Mouse (Mus musculus) right cerebral cortex, postnatal 14 days (tissue): Measurements from ENCODE around the gene Hopx.

Experiments used
- DNase-seq: peaks from one replicate; pipeline ENCODE4 v3.0.0; 2022

Gene Hopx

DNA sequence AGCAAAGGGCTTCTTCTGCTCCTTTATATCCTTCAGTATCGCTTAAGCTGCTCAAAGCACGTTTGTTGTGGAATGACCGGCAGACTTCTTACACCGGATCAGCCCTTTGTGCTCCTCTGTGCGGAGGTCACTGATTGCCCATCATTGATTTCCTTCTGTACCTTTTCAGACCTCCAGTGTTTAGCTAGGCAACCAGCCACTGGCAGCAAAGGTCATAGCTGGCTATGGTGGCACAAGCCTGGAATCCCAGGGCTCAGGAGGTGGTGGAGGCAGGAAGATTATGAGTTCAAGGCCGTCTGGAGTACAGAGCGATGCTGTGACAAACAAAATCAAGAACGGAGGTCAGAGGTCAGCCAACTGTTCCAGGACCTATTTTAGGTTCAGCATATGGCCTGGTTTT lies 17.0 kb upstream of the Hopx start:
- no peak for DNase-seq

DNA sequence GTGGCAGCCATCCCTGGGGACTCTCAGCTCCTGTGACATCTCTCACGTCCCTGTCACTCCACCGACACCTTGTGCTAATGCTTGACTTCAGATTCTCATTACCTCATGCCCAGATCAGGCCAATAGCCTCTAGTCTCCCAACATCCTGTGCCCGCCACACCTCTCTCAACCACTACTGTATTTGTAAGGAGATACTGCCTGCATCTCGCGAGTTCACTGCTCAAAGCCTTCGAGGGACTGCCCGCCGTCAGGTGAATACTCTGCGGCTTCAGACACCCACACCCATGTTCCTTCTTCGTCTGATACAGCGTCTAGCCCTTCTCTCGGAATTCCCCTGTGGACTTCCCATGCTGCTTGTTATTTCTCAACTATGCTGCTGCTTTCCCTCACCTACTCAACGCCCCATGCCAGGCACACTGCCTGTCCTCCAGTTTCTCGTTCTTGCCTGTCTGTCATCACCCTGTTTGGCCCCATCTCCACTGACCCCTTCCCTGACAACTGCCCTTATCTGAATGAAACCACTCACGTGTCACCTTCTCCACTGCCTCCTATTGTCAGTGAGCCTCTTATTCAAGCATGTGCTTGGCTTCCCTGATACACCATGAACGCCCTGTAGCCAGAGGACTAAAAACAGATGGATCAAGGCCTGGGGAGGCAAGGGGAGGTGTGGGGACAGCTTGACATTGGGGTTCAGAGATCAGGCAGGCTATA lies 15.5 kb upstream of the Hopx start:
- no peak for DNase-seq

DNA sequence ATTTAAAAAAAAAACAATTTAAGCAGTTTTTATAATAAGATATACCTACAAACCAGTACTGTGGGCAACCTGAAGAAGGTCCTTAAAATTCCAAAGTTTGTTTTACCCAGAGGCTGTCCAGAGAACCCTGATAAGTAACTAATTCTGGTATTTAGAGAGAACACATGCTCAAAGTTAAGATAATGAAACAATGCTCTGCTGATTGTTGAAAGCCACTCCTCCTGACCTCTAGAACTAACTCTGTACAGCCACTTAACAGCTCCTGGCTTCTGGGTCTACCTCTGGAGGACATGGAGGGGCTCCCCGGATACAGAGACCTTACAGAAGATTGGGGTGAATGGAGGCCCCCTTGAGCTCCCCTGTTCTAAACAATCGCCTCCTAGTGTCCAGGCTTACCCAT lies 15.0 kb upstream of the Hopx start:
- DNase-seq, result no peak

DNA sequence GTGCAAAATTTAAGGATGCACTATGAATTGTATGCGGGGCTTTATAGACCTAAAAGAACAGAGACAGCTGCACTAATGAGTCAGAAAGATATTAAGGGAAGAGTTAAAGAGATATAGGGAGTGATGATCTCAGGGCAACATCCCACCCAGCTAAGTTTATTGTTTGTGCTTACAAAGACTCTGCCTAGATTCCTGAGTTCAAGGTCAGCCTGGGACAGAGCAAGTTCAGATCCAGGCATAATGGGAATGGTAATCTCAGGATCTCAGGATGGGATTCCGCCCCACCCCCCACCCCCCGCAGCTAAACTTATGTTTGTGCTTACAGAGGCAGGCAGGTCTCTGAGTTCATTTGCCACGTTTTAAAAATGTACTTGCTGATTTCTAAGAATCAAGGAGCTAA lies 13.9 kb upstream of the Hopx start:
- DNase-seq, result no peak

DNA sequence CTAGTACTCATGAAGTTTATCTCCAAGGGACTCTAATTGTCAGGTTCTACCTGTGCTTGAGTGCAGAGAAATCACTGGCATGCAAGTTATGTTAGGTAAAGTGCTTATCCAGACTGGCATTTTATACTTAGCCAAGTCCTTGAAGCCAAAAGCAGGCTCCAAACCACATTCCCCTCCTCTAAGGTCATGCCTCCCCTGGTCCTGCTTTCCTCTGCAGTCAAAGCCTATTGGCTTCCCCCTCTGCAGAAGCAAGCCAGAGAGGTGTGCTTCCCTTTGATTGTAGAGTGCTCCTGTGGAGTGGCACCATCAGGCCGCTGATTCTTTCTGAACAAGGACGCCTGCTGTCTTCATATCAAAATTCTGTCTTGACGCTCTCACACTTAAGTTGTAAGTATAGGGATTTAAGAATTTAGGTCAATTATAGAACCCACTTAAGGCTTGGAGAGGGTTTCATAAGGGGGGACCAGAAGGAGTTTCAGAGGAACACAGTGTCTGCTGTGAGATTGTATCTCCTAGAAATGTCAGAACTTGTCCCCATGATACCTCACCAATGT lies 11.6 kb upstream of the Hopx start:
- no peak for DNase-seq

DNA sequence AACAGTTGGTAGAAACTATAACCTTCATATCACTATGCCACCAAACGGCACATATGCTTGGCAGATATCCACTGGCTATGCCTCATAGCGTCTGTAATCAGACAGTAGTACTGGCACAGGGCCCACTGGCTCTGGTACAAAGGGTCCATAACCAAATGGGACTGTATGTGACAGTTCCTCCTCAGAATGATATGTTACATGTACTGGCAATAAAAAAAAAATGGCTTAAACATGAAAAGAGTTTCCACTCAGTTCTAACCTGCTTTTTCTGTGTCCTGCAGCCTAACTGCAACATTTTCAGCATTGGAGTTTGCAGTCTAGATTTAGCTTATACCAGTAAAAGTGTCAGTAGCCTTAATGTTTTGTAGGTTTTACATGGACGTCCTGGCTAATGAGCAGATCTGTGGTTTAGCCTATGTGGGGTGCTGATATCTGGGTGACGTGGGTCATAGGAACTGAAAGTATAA lies 9.9 kb upstream of the Hopx start:
- DNase-seq, result no peak

DNA sequence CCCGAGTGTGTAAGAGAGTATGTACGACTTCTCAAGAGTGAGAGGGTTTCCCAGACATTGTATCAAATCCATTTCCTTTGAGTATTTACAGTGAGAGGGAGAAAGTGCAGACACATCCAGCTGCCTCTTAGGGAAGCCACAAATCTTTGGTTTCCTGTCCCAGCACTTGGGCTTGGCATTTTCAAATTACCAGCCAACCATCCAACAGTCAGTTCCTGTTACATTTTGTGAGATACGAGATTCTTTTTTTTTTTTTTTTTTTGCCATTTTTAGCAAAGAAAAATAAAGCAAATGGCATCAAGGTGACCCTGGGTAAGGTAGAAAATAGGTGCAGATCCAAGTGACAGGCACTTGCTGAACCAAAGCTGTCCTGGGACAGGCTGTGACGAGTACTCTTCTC lies 9.2 kb upstream of the Hopx start:
- DNase-seq, result no peak

DNA sequence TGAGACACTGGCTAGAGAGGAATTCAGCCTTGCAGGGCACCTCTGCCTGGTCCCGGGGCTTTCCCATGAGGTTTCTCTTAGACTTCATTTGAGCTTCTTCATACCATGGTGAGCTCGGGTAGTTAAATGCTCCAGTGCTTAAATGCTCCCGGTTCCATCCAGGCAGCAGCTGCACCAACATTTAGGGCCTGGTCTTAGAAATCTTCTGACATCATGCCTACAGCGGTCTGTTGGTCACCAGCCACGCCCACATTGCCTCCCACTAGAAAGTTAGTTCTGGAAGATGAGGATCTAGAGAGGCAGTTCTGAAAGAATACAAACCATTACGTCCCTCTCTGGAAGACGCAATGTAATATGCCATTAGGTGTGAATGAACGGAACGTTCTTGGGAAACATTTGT lies 8.7 kb upstream of the Hopx start:
- DNase-seq, result no peak

DNA sequence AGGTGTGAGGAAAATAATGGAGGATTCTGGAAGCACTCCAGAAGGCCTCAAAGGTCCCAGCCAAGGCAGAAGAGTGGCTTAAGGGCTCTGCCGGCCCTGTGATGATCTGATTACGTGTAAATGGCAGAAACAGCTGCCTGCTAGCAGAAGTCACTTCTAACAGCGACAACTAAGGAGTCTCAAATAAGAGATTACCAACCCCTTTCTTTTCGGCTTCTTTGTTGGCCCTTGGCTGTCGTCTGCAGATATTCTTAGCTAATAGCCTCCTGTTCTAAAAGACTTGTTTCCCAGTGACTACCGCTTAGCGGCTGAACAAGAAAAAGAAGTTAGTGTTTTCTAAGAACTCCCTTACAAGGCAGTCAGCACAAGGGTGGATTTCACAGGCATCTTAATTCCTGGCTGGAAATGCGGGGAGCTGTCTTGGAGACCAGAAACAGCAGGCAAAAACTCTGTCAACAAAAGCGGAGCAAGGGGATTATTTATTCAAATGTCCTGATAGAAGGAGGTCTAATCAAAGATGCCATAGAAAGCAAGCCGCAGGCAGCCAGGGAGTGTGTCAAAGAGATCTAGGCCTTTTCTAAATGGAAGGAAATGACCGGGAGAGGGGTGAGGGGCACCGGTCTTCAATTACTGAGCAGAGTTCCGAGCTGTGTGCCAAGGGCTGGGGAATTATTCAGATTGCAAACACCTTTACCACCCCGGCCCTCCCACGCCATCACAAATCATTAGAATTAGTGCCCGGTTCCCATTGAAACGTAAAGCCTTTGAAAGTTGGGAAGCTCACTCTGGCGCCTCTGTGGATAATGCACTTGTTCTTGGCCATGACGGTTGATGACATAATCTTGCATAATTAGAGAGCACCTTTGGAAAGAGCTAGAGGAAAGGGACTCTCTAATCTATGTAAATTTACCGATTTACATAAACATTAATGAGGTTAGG lies 7.6 kb upstream of the Hopx start:
- no peak for DNase-seq

DNA sequence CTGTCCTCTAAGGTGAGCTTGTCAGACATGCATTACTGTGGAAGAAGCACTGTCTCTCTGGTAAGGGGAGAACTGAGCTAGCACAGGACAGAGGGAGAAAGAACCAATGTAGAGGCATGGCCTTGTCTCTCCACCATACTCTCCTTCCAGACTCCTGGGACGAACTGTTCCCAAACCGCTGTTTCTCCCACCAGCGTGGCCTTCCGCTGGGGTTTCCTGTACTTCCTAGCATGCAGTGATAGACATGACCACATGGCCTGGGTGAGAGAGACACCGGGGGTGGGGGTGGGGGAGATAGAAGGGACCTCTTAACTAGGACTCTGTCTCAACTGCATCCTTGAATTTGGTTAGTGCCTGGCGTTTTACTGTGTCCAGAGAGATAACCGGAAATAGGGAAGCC lies 5.8 kb upstream of the Hopx start:
- no peak for DNase-seq

DNA sequence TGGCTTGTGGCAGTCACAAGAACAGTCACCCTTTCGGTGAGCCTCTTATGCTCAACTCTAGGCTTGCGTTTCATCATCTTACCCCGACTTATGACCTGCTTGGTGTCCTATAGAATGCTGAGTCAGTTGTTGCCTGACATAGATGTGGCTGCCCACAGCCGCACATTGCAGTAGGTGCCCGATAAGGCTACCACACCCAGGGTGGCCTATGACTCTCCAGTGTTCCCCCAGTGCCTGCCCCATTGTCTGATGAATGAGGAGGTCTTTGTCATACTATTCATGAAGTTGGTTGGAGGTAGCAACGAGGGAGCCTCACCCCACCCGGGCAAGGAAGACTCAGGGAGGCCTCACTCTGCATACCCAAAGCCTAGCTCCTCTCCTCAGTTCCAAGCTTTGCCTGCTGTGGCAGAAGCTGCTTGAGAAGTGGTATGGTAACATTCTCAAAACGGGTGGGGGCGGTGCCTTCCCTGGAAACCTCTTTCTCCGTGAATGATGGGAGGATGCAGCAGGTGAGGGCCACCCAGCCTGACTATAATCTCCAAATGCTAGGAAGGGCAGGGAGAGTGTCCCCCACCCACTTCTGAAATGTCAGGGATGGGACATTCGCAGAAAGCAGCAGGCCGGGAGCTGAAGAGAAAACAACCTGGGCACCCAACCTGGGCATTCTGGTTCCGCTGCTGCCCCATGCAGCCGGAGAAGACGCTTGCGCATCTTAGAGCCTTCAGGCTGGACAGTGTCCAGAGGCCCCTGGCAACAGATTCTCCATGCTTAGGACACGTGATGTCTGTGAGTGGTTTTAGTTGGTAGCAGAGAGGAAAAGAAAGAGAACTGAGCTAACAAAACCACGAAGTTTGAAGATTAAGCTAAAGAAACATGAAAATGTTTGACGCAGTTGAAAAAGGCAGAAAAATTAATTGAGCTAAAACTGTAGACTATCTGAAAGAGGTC lies 4.8 kb upstream of the Hopx start:
- no peak for DNase-seq

DNA sequence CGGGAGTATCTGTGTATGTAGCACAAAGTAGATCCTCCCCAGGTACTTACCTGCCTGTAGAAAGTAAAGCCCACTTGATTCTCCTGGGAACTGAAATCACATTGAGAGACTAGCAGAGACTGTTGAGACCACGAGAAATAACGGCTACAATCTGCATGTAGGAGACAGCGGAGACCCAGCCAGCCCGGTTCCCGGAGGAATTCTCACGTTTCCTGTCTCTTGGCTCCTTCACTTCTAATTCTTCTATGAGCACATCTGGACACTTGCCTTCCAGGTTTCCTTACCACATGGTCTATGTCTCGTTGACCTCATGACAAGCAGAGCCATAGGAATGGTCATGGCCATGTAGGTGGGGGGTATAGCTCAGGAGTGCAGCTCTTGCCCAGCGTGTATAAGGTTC lies 811 bp upstream of the Hopx start:
- DNase-seq, result no peak

DNA sequence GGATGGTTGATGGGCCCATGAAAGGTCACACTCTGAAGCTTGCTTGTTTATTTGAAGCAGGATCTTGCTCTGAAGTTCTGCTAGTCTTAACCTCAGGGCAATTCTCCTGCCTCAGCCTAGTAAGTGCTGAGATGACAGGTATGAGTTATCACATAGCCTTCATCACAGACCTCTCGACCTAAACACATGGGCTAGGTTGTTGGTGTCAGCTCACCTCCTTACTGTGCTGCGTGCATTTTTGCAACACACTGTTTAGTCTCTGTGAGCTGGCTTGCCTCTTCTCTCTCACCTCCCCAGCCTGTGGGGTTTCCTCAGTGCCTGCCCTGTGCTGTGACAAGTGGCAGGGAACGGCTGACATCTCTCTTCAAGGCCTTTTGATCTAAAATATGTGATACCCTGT lies 1.1 kb downstream of the Hopx start:
- DNase-seq, result no peak

DNA sequence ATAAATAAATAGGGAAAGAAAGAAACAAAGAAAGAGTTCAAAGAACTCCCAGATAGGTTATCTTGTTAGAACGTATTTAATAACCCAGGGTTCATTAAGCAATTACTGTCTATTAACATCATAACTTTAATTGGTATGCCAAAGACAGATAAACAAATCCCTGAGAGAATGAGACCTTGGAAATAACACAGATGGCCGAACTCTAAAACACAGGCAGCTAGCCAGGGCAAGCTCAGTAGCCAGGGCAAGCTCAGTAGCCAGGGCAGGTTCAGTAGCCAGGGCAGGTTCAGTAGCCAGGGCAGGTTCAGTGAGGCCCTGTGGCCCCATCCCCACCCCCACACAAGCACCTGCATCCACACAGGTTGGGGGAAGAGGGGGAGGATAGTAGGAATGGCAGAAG lies 2.9 kb downstream of the Hopx start:
- DNase-seq, result no peak

DNA sequence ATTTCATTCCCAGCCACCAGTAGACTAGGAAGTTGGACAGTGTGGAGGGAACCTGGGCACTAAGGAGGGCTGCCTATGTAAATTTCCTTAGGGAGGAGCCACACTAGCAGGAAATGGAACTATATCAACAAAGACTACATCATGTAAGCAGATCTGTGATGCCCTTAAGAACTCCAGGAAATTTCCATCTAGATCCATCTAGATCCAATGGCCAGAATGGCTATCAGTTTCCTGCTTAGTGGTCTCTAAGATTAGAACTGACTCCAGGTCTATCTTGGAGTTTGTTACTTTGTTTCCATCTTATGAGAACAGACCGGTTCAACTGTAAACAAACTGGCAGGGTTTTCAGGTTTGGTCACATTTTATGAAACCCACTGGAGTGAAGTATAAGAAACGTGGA lies 5.1 kb downstream of the Hopx start:
- DNase-seq, result no peak

DNA sequence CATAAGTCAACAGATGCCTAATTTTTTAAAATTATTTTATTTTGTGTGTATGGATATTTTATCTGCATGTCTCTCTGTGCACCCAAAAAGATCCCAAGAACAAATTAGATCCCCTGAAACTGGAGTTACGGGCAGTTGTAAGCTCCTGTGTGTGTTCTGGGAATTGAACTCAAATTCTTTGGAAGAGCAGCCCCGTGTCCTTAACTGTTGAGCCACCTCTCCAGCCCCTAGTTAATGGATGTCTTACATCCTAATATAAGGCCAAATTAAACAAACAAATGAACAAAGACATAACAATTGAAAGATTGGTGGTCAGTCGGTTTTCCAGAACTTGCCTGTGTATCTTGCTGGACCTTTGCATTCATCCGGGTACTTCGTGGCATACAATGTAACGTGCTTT lies 6.1 kb downstream of the Hopx start:
- DNase-seq, result no peak

DNA sequence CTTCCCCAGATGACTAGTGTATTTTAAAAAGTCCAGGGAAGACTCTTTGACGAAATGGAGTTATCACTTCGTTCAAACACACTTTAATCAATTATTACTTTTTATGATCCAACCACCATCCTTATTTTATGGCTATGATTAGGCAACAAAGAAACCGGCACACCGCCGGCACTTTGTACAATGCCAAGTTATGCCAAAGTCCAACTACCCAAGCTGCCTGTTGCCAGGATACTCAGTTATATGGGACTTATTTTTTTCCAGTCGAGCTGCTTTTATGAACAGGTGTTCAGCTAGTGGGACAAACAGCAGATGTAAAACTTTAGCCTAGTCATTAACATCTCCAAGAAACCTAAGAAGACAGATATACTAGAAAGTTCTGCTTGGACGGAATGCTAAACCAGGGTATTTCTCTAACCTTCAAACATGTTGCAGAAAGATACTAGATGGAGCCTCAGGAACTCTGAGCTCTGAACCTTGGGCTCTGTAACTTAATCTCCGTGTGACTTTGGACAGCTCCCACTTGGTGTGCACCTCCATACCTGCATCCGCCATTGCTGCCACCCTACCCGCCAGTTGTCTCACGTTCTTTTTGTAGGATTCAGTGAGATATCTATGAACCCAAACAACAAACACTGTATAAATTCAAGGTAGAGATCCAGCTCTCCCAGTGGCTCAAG lies 7.6 kb downstream of the Hopx start:
- DNase-seq, result no peak

DNA sequence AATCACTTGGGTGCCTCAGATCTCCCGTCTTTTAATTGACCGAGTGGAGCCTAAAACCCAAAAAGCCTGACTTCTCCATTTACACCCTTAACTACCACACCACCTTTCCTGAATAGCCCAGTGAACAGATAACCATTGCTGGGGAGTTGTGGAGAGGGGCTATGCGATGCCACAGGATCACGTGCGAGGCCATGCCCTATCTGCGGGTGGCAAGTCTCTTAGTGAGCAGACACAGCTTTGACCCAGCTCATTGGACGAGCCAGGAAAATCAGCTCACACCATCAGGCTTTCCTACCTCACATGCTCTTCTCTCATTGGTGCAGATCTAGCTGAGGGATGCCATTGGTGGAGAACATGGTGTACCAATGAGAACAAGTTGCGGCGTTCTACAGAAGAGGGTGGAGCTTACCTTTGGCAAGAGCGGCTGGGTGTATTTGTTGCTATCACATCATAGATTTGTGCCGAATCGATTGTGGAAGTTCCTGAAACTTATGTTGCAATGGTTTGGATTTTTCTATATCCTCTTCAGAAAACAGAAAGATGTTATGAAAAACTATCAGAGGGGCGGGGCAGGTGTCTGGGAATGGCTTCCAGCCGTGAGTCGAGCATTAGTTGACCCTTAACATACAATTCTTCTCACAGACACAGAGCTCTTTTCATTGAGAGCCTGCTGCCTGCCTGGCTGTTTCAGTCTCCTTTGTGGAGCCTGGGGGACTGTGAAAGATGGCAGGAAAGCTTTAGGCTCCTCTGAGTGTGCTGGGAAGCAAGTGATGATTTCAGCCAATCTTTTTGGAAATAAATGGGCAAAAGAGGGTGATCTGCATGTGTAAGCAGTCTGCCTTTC lies 12.2 kb downstream of the Hopx start:
- no peak for DNase-seq

DNA sequence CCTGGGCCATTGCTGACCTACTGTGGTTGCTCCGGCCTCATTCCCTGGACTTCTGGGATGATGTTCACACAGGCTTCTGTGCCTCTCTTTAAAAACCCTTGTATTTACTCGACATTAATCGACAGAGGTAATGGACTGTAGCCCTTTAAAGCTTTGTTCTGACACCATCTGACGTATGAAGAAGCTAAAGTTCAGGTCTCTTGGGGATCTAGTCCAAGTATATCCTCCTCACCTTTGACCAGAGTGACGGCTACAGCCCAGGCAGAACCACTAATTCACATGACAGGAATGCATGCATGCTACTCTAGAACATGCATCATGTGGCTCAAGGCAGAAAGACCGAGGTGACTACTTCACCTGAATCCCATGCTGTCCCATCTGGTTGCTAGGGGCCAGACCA lies 14.2 kb downstream of the Hopx start:
- no peak for DNase-seq

DNA sequence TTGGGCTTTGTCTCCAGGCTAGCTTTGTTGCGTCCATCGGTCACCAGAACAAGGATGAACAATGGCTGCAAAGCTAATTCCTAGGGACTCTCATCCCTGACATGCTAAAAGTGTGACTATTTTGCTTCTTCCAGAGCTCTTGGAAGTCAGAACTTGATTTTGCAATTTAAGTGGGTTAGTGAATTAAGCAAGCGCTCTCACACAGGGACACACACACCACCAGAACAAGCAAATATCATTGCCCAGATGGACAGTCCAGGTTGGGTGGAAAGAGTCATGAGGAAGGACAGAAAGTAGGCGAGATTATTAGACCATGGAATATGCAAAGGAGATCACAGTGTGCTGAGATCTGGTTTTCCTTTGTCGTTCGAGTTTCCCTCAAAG lies 14.9 kb downstream of the Hopx start:
- no peak for DNase-seq

DNA sequence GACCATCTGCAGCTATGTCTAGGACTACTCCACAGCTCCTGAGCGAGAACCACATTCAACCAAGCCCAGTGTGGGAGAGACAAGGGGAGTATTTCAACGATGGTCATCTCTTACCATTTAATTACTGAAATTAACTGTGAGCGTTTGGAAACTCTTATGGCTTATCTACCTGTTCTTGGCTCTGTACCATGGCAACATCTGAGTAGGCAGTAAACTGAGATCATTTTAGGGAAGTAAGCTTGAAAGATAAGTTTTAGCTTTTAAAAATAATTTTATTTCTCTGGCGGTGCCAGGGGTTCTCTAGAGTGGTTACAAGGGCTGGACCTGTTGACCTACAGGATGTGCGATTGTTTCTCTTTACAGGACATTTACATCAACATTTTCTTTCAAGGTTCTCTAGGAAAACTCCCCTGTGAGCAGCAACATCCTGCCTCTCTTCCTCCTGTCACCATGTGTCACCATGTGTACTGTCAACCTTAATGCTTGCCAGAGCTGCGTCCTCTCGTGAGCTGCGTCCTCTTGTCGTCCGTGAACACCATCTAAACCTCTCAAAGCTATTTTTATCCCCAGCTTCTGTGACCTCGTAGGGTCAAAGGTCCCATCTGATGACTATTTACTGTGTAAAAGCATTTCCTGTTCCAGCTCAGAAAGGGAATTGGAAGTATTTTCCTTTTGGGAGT lies 15.5 kb downstream of the Hopx start:
- no peak for DNase-seq
